ENCODE assay signal across 8 mouse cellular contexts in genomic region chrX:86192420-86192994, GRCm38 (mm10). TPM values are rescaled to one million over a fixed set of nuclear protein-coding genes. Genes with fewer than 3 reads are reported as not detected.
DNase-seq lines count a peak whose midpoint lies in the region; ATAC-seq lines count a peak whose summit lies in the region.

No protein-coding gene starts in this region.

- no peaks in the 10 kb centered on the region for H3K4me1 ChIP-seq in hindbrain, embryonic 15.5 days (replicated peaks)
- H3K4me1 ChIP-seq in neural tube, embryonic 14.5 days (ENCODE audit: control insufficient read depth, insufficient read depth, low read length) = no peaks in the 10 kb centered on the region

- ATAC-seq in hindbrain, embryonic 15.5 days (ENCODE audit: low FRiP score, low read depth) = no peak
- ATAC-seq in neural tube, embryonic 14.5 days (ENCODE audit: low read depth) = peak; percentile 45; the same call in 1 of the 2 replicates

- no peaks in the 10 kb centered on the region for H3K9me3 ChIP-seq in hindbrain, embryonic 15.5 days
- H3K9me3 ChIP-seq in neural tube, embryonic 14.5 days (ENCODE audit: control insufficient read depth, low read length) = no peaks in the 10 kb centered on the region

- peak overlapping the region; percentile 33; the same call in 1 of the 2 replicates for H3K9ac ChIP-seq in hindbrain, embryonic 15.5 days
- H3K9ac ChIP-seq in neural tube, embryonic 14.5 days (replicated peaks; ENCODE audit: low read depth, low read length) = no peak overlapping the region

- no peak overlapping the region for H3K27ac ChIP-seq in hindbrain, embryonic 15.5 days (replicated peaks)
- H3K27ac ChIP-seq in neural tube, embryonic 14.5 days (ENCODE audit: low read depth, low read length) = no peak overlapping the region

- WGBS in hindbrain, embryonic 15.5 days = 26% methylated on average over 25 of the region's 25 CpGs
- 23% methylated on average over 20 of the region's 25 CpGs for WGBS in neural tube, embryonic 14.5 days

- H3K4me2 ChIP-seq in hindbrain, embryonic 15.5 days = peak overlapping the region; percentile 90
- peak overlapping the region; percentile 71 for H3K4me2 ChIP-seq in neural tube, embryonic 14.5 days (ENCODE audit: low read depth, low read length)

- no peaks in the 10 kb centered on the region for H3K36me3 ChIP-seq in hindbrain, embryonic 15.5 days
- H3K36me3 ChIP-seq in neural tube, embryonic 14.5 days (ENCODE audit: control insufficient read depth, insufficient read depth, low read length) = no peaks in the 10 kb centered on the region

- H3K4me3 ChIP-seq in hindbrain, embryonic 15.5 days = peak overlapping the region; percentile 46
- peak overlapping the region; percentile 35 for H3K4me3 ChIP-seq in neural tube, embryonic 14.5 days (ENCODE audit: low read depth, low read length)

- H3K27me3 ChIP-seq in hindbrain, embryonic 15.5 days = no peaks in the 10 kb centered on the region
- no peaks in the 10 kb centered on the region for H3K27me3 ChIP-seq in neural tube, embryonic 14.5 days (ENCODE audit: control insufficient read depth, insufficient read depth, low read length)

- peak; percentile 3 for DNase-seq in kidney, postnatal 10 days
- DNase-seq in kidney, adult 8-10 months = no peak
- DNase-seq in embryo, embryonic 10 days (ENCODE audit: low spot score) = peak; percentile 37
- DNase-seq in cerebellum, adult 11 months = no peak
- no peak for DNase-seq in thymus, postnatal 36 days
- no peak for DNase-seq in left cerebral cortex, adult 9 months (ENCODE audit: low spot score in 2 of 2)

RNA-seq across cellular contexts. Expression of gene Nr0b1, which starts 0.9 kb away (rescaled TPM):
- polyA plus RNA-seq in hindbrain, embryonic 15.5 days (2015; fragmentation: Nextera tagmentation; extraction: Ambion mirVana) = 1.1 and 1.2 TPM in 2 replicates
- 0.99 and 1.1 TPM in 2 replicates for polyA plus RNA-seq in neural tube, embryonic 14.5 days (2014; fragmentation: Nextera tagmentation; extraction: Ambion mirVana)

Comparison
In these comparisons a context has a peak if more than half of its experiments do, and no peak if none do; other contexts are left out.
1. DNase-seq: peak in kidney, postnatal 10 days (single experiment) and embryo, embryonic 10 days (single experiment); none in kidney, adult 8-10 months (0 of 2), cerebellum, adult 11 months (single experiment), thymus, postnatal 36 days (0 of 2) and left cerebral cortex, adult 9 months (0 of 2).